Mouse (Mus musculus): ENCODE data around the gene Kcnk6.

DNA sequence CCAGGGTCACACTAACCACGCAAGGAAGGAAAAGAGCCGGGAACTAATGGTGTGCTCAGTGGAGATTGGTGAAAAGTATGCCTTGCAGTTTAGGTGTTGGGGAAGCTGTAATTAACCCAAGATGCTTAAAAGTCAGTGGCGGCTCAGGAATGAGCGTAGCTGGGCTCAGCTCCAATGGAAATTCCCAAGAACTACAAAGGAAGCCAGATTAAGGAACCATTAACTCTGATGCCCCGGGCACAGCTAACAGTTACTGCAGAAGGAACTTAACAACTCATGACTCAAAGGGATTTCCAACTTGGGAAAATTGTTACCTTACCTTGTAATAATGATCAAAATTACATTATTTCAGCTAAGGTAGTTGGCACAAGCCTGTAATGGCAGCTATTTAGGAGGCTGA lies 44.4 kb upstream of the Kcnk6 start:
- TF ChIP-seq CTCF (IDR thresholded peaks at IDR 0.05; ENCODE audit: borderline replicate concordance, extremely low read depth, insufficient read depth, insufficient read length) (no peak), POLR2A (IDR thresholded peaks at IDR 0.05; ENCODE audit: borderline replicate concordance, extremely low read depth, insufficient read depth, insufficient read length, poor library complexity, severe bottlenecking) (no peak)
